Mouse (Mus musculus) intestine, embryonic 16.5 days (tissue): ENCODE data around the gene Ccl9. TPM values are rescaled to one million over a fixed set of nuclear protein-coding genes. Genes with fewer than 3 reads are reported as not detected.

Source experiments
- ATAC-seq: fragments of 200-750 bp; cut with Nextera tagmentation; 2 replicates; pipeline ENCODE4 v1.8.0; 2017; ENCODE audit warnings: moderate TSS enrichment, moderate library complexity
- H3K27ac ChIP-seq: fragments of 300-500 bp; sonication (generic); 2 replicates; pipeline ENCODE4 v1.5.1; 2014; ENCODE audit warnings: mild to moderate bottlenecking, low read length
- H3K27me3 ChIP-seq: fragments of 300-500 bp; sonication (generic); replicated peaks from 2 replicates; pipeline ENCODE4 v1.6.1; 2014; ENCODE audit warnings: low read length, control low read depth, mixed read lengths; ENCODE audit not compliant: control insufficient read depth, insufficient read depth
- H3K36me3 ChIP-seq: fragments of 300-500 bp; sonication (generic); 2 replicates; pipeline ENCODE4 v1.6.1; 2014; ENCODE audit warnings: low read length, control low read depth; ENCODE audit not compliant: control insufficient read depth, insufficient read depth
- H3K4me1 ChIP-seq: fragments of 300-500 bp; sonication (generic); 2 replicates; pipeline ENCODE4 v1.6.1; 2014; ENCODE audit warnings: low read length, control low read depth, mixed read lengths; ENCODE audit not compliant: control insufficient read depth, insufficient read depth
- H3K4me2 ChIP-seq: fragments of 300-500 bp; sonication (generic); 2 replicates; pipeline ENCODE4 v1.6.1; 2014; ENCODE audit warnings: low read depth, low read length, control low read depth
- H3K4me3 ChIP-seq: fragments of 300-500 bp; sonication (generic); 2 replicates; pipeline ENCODE4 v1.5.1; 2014; ENCODE audit warnings: mild to moderate bottlenecking, low read length
- H3K9ac ChIP-seq: fragments of 300-500 bp; sonication (generic); 2 replicates; pipeline ENCODE4 v1.6.1; 2014; ENCODE audit warnings: low read depth, low read length
- H3K9me3 ChIP-seq: fragments of 300-500 bp; sonication (generic); 2 replicates; pipeline ENCODE4 v1.6.1; 2016; ENCODE audit warnings: low read length, control low read depth; ENCODE audit not compliant: control insufficient read depth
- WGBS: fragments of 180-500 bp; shearing (Covaris S2); extraction: QIAGEN DNeasy Blood & Tissue Kit; methylation state at CpG from one replicate; pipeline ENCODE4 v1.1.7; 2014; 5-methylcytosine and 5-hydroxymethylcytosine counted together
- polyA plus RNA-seq: library from polyadenylated mRNA; unstranded; fragments of >200 nt; fragmentation: Nextera tagmentation; extraction: Ambion mirVana; gene quantifications from 2 replicates; pipeline ENCODE4 v1.2.1, GENCODE M21; 2015

Ccl9 gene
- polyA plus RNA-seq, 1 experiment from 2014 or later: 52.6 TPM

- no peaks in the 10 kb centered on the region; the same call in 1 of the 2 replicates for H3K4me1 ChIP-seq
- H3K4me2 ChIP-seq: no peak overlapping the region
- no peaks in the 10 kb centered on the region for H3K36me3 ChIP-seq
- H3K27me3 ChIP-seq: no peaks in the 10 kb centered on the region
- no peak overlapping the region for H3K9ac ChIP-seq
- H3K27ac ChIP-seq: no peak overlapping the region
- WGBS: 85% methylated on average over 1 of the region's 1 CpGs
- H3K4me3 ChIP-seq: no peak overlapping the region
- ATAC-seq: no peak
- no peaks in the 10 kb centered on the region for H3K9me3 ChIP-seq
These were observed 45.2 kb downstream of the Ccl9 start for GRCm38 (mm10) chr11:83533192-83533591.

DNA sequence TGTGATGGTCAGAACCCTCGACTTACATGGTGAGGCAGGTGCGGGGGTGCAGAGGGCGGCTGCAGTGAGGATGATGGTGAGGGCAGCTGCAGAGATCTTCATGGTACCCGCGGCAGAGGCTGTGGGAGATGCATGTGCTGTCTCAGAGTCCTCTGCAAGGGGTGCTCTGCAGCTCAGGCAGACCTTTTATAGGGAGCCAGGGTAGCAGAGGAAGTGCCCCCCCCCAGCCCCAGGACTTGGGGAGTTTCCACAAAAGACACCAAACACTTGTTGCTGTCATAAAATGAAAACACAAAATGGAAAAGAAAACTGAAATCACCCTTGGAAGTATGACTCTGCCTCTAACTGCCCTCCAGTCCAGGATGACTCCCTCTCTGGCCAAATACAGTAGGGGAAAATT is 48.1 kb downstream of the Ccl9 start, which contains the start of gene Ccl5:
TSS of gene Ccl5 (minus strand) at position 159 of the 400 bp plus-strand sequence.
- Histone ChIP-seq H3K4me2 (no peak within 1 kb of the TSS), H3K27ac (no peak within 1 kb of the TSS), H3K27me3 (no peaks in the 10 kb centered on the region), H3K9me3 (no peaks in the 10 kb centered on the region), H3K36me3 (no peaks in the 10 kb centered on the region), H3K4me1 (no peaks in the 10 kb centered on the region; the same call in 1 of the 2 replicates), H3K9ac (no peak within 1 kb of the TSS), H3K4me3 (no peak within 1 kb of the TSS)
- no peak for ATAC-seq
- 87% methylated on average over 5 of the region's 5 CpGs for WGBS

DNA sequence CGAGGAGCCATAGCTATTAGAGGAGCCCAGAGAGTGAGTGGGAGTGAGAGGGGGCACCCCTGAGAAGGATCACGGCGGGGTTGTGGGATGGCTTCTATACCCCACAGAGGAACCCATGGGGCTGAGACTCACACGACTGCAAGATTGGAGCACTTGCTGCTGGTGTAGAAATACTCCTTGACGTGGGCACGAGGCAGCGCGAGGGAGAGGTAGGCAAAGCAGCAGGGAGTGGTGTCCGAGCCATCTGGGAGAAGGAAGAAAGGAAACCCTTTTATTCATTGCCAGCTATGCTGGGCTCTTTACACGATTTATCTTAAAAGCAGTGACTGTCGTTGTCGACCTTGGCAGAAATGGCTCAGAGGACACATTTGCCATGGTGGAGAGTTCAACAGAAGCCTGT is 49.4 kb downstream of the Ccl9 start:
- 76% methylated on average over 12 of the region's 12 CpGs for WGBS
- Histone ChIP-seq H3K27me3 (no peaks in the 10 kb centered on the region), H3K4me1 (no peaks in the 10 kb centered on the region), H3K9ac (no peak overlapping the region), H3K4me2 (no peak overlapping the region), H3K4me3 (no peak overlapping the region), H3K36me3 (no peaks in the 10 kb centered on the region), H3K9me3 (no peaks in the 10 kb centered on the region), H3K27ac (no peak overlapping the region)
- no peak for ATAC-seq

Other genes with a start within 250 kb of the Ccl9 start
- 0.39 and 0.50 TPM in 2 replicates for gene Rasl10b, start 169.5 kb downstream of the Ccl9 start, polyA plus RNA-seq
- 0.06 and 0.13 TPM in 2 replicates for gene Gas2l2, start 149.2 kb downstream of the Ccl9 start, polyA plus RNA-seq
- gene 1700020L24Rik, start 141.0 kb downstream of the Ccl9 start, polyA plus RNA-seq: 0.97 and 1.5 TPM in 2 replicates
- gene Mmp28, start 115.6 kb downstream of the Ccl9 start, polyA plus RNA-seq: 1.3 and 2.0 TPM in 2 replicates
- gene Taf15, start 105.5 kb downstream of the Ccl9 start, polyA plus RNA-seq: 8.3 and 10.0 TPM in 2 replicates
- gene Heatr9, start 56.5 kb downstream of the Ccl9 start, polyA plus RNA-seq: not detected in 2 replicates
- gene Ccl5, start 48.1 kb downstream of the Ccl9 start, polyA plus RNA-seq: 3.5 and 4.8 TPM in 2 replicates
- gene Ccl6, start 14.5 kb upstream of the Ccl9 start, polyA plus RNA-seq: 30.3 and 39.1 TPM in 2 replicates
- gene Rpl9-ps1, start 67.0 kb upstream of the Ccl9 start, polyA plus RNA-seq: not detected in 2 replicates
- gene Ccl3, start 70.7 kb upstream of the Ccl9 start, polyA plus RNA-seq: 0.43 and 0.66 TPM in 2 replicates
- 0.37 and 0.64 TPM in 2 replicates for gene Ccl4, start 83.9 kb upstream of the Ccl9 start, polyA plus RNA-seq
- gene Wfdc17, start 125.4 kb upstream of the Ccl9 start, polyA plus RNA-seq: 1.9 and 2.3 TPM in 2 replicates
- gene Wfdc18, start 130.4 kb upstream of the Ccl9 start, polyA plus RNA-seq: 0.38 TPM in 1 of 2 replicates, not detected in the other
- gene Wfdc21, start 168.3 kb upstream of the Ccl9 start, polyA plus RNA-seq: 0.37 and 0.60 TPM in 2 replicates
- 16.3 and 18.1 TPM in 2 replicates for gene Heatr6, start 175.1 kb upstream of the Ccl9 start, polyA plus RNA-seq